Mouse (Mus musculus) frontal cortex, postnatal 25 days (tissue): ENCODE measurements around the gene Pglyrp1.

Source experiments
- DNase-seq, 2 experiments: peaks; one replicate each; pipeline ENCODE4 v3.0.0; 2022; ENCODE audit warnings: low spot score in 2 of 2

The Pglyrp1 gene

GRCm38 (mm10) chr7:18926041-18926790 is 55.1 kb downstream of the Pglyrp1 start:
- peak in 1 of 2 experiments; percentile 33 for DNase-seq

- DNase-seq, result no peak
Observed at GRCm38 (mm10) chr7:18926911-18927310, 55.8 kb downstream of the Pglyrp1 start.

GRCm38 (mm10) chr7:18927759-18928158 is 56.6 kb downstream of the Pglyrp1 start:
- DNase-seq, result no peak
